Mouse (Mus musculus) brain, embryonic 14.5 days (tissue): Measurements from ENCODE around the gene S100b. TPM values are rescaled to one million over a fixed set of nuclear protein-coding genes. Genes with fewer than 3 reads are reported as not detected.
A peak's percentile ranks its signal among the peaks of the same experiment; 100 is the strongest.

Experiments
- DNase-seq: peaks from one replicate; pipeline ENCODE4 v3.0.0-alpha.2; 2011; ENCODE audit warnings: low read depth
- CTCF ChIP-seq: fragments of 200-500 bp; IDR thresholded peaks from 2 replicates; pipeline ENCODE4 v1.5.1; 2012; ENCODE audit warnings: inconsistent platforms, mild to moderate bottlenecking, moderate library complexity, borderline replicate concordance; ENCODE audit not compliant: insufficient read depth, insufficient read length; ENCODE audit errors: extremely low read depth
- POLR2A ChIP-seq: fragments of 200-500 bp; IDR thresholded peaks from 2 replicates; pipeline ENCODE4 v1.6.1; 2012; ENCODE audit warnings: mild to moderate bottlenecking, inconsistent platforms, borderline replicate concordance; ENCODE audit not compliant: poor library complexity, insufficient read depth, insufficient read length, severe bottlenecking; ENCODE audit errors: extremely low read depth
- polyA plus RNA-seq: library from polyadenylated mRNA; depleted of rRNA; stranded (reverse); fragments of >200 nt; gene quantifications from 2 replicates; pipeline ENCODE4 v1.2.3, GENCODE M21; 2012

Gene S100b
- polyA plus RNA-seq, 1 experiment, result 1.8 TPM

DNA sequence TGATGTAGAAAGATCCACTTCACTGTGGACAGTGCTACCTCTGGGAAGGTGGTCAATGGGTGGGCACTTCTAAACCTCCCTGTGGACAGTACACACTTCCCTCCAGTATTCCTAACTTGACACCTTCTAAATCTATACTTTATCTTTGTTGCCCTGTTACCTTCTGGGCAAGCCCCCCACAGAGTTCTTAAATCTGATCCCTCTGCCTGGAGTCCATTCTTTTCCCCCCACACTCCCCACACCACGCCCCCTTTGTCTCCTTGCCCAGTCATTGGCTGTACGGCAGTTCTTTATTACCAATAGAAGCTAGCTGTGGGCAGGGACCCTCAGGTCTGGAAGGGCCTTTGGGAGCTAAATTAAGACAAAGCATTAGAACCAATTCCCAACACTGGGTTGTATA is 8.5 kb upstream of the S100b start:
- no peak for DNase-seq
- TF ChIP-seq CTCF, result no peak
- no peak for TF ChIP-seq POLR2A

DNA sequence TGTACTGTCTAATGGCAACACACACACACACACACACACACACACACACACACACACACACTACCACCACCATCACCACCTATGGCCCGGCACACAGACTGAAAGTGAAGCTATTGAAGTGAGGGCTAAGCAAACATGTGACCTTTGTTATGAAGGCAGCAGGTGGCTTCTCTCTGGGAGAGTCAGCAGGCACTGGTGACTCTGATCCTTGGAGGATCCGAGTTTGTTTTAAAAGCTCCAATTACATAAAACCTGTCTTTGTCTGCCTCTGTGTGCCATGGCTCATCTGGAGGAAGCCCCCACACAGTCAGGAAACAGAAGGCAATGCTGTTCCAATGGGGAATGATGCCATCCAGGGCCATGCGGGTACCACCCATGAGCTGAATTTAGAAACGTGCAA is 7.1 kb upstream of the S100b start:
- TF ChIP-seq CTCF, result no peak
- no peak for DNase-seq

DNA sequence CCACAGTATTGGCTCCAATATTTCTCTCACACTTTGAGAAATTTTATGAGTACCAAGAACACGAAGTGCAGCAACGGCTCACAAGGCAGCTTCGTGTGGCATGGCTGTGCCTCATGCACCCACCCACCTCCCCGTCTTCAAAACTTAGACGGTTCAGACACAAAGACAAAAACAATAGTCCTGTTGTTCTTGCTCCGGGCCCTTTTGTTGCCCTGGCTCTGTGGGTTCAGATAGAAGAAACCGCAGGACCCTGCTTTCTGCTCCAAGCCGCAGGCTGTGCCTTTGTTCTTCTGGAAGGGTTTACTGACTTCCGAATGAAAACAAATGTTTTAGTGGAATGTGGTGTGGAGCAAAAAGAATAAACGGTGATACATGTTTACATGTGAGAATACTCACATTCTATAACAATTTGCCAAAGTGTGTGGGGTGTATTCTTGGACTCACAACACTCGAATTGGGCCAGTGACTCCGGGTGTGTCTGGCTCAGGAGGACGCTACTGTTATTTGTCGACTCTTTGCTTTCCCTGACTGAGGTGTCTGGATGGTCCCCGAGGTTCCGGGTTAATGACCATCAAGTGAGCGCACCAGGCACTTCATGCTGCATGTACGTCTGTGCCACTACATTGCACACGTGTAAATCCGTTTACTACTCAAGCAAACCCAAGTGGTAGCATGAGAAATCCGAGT is 5.5 kb upstream of the S100b start:
- TF ChIP-seq POLR2A, result no peak
- no peak for TF ChIP-seq CTCF
- DNase-seq, result peak; percentile 28

DNA sequence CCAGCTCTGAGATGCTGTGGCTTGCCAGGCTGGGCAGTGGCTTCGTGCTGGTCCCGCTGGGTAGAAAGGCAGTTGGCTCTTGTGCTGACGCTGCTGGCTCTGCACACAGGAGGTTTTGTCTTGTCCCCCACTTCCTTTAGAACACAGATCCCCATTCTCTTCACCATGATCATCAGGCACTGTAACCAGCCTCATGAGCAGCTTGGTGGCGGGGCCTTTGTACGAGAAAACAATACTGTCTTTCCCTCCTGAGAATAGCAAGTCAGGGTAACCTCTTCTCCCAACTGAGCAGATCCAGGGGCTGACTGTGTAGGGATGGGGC is 5.0 kb upstream of the S100b start:
- TF ChIP-seq CTCF, result no peak
- no peak for TF ChIP-seq POLR2A
- no peak for DNase-seq

DNA sequence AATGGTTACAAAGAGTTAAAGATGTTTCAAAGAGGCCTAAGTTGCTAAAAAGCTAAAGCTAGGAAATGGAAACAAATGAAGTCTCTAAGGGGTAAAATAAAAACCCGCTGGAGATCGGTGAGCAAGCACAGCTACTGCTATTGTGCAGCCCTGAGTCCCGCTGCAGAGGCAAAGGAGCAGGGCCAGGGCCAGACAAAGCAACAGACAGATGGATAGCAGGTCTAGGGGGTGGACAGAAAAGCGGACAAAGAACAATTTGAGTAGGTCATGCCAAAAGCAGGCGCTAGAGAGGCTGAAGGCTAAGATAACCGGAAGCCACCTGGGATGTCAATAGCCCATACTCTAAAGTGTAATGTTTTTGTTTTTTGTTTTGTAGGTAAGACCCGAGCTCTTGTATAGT is 2.8 kb upstream of the S100b start:
- DNase-seq, result no peak
- TF ChIP-seq POLR2A (no peak), CTCF (no peak)

DNA sequence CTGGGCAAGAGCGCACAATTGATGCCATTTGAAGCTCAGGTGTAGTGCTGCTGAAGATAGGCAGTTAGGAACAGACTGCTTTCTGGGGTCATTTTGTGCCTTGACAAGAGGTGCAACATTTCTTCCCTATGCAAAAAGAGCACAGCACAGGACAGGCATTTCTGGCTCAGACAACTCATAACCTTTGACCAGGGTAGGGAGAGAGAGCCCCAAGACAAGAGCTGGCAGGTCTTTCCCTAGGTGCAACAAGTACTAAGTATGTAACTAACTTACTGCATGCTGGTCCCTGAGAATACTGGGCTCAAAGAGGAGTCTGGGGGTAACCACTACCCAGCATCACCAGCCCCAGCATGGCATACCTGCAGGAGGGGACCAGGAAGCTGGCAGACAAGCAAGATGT is 574 bp upstream of the S100b start:
- TF ChIP-seq POLR2A (no peak), CTCF (no peak)
- DNase-seq, result no peak

DNA sequence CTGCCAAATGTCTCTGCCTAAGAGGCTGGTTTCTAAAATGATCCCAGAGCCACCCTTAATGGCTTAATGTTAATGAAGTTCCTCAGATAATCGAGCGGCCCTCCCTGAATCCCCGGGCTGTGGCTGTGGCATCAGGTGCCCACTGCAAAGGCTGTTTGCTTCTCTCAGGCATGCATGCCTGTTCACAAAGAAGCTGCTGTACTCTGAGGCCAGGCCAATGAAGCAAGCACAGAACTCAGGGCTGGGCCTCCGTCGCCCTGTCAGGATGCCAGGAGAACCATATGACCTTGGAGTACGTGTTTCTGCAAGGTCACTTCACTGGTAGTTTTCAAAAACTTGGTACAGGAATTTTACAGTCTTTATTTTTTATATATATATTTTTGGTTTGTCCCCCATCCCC is 2.0 kb downstream of the S100b start:
- DNase-seq, result peak; percentile 34
- no peak for TF ChIP-seq POLR2A
- TF ChIP-seq CTCF, result no peak

DNA sequence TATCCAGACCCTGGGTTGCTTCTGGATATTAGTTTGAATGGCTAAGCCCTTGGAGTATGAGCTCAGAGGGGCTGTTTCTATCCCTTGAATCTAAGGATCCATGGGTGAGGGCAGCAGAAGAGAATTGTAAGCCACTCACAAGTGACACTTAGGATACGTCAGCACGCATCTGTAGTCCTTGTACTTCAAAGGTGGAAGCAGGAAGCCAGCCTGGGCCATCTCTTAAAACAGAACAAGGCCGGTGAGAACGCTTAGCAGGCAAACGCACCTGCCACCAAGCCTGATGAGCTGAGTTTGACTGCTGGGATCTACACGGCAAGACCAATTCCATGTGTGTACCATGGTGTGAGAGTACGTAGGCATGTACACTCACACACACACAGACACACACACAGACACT is 3.6 kb downstream of the S100b start:
- TF ChIP-seq POLR2A (no peak), CTCF (no peak)
- DNase-seq, result no peak

DNA sequence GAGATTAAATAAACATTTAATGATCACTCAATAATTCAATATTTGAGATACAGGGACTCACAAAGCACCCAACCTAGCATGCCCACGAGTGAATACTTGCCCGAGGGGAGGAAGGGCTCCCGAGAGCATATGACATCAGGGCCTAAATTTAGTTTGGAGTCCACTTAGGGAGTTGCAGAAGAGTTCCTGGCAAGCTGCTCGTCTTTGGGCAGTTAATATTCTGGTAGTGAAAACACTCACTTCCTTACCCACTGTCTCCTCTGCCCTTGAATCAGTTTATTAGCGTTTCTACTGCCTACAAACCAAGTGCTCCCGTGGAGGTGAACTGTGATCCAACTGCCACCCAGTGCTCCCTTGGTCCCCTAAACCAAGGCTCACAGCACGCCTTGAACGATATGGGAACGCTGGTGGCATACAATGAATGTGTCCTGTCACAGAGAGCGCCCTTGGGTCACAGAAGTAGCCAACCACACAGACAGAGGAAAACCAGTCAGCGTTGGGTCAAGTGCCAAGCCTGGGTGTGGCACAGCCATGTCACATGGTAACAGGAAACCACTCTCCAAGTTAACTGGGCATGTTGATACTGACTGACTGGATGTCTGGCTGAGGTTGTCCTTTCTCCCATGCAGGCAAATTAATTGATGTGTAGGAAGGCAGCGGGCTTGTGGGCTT is 4.2 kb downstream of the S100b start:
- TF ChIP-seq POLR2A (no peak), CTCF (no peak)
- DNase-seq, result no peak

DNA sequence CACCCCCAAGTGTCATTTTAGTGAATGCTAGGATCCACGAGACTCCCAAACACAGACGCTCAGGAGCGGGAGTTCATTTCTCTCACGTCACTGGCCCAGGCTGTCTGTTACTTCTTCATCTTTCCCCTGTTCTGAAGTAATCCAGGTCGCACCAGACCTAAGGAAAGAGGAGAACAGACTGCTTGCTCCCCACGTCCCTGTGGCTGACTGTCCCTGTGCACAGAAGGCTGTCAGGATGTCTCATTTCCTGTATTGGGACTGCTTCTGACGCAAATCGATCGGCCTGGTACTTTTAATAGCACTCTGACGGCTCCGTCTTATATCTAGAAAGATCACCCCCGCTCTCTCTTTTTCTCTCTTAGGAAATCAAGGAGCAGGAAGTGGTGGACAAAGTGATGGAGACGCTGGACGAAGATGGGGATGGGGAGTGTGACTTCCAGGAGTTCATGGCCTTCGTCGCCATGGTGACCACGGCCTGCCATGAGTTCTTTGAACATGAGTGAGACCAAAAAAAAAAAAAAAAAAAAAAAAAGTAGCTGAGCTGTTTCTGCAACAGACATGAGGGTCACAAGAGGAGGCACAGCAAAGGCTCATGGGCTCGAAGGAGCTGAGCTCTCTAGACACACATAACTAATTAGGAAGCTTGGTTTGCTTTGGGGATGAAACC is 6.0 kb downstream of the S100b start:
- no peak for DNase-seq
- TF ChIP-seq POLR2A (no peak), CTCF (no peak)

DNA sequence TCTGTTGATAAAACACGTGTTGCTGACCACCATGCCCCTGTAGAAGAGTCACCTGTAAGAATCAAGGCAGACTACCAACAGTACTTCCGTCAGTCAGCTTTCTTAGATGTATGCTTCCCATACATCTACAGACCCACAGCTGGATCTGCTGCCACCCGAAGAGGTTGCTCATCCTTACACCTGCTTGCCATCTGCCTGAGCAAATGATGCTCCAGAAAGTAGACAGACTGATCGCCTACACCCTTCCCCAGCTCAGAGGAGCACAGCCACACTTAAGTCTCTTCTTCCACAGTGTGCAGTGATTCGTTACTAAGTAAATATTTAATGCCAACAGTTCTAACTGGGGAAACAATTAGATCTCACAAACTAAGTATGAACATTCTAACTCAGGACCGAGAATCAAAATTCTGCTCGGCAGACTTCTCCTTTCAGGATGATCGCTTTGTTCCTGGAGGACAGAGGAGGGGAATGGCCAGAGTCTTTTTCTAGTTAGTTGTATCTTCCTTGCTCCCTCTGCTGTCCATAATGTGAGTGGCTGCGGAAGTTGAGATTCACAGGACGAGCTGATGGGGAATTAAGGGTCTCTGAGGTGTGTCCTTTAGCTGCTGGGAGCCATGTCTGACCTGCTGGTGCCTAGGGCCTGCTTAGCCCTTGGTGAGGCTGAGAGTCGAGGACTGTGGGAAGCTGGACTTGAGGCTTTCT is 6.9 kb downstream of the S100b start:
- TF ChIP-seq POLR2A, result no peak
- peak; percentile 48; the same call in 1 of the 2 replicates for TF ChIP-seq CTCF
- peak; percentile 50 for DNase-seq
